Mouse (Mus musculus): ENCODE measurements around the gene Zfp446.

- TF ChIP-seq POLR2A (IDR thresholded peaks at IDR 0.05; ENCODE audit: control insufficient read depth, low read depth, low read length) (no peak), CTCF (IDR thresholded peaks at IDR 0.05; ENCODE audit: control insufficient read depth, insufficient read depth, insufficient replicate concordance, low read depth, low read length) (no peak)
Observed at GRCm38 (mm10) chr7:13003380-13003779, 25.7 kb downstream of the Zfp446 start.
